Mouse (Mus musculus) midbrain, embryonic 15.5 days (tissue): ENCODE measurements around the gene Abca15. TPM values are rescaled to one million over a fixed set of nuclear protein-coding genes. Genes with fewer than 3 reads are reported as not detected.

Experiments
- polyA plus RNA-seq: library from polyadenylated mRNA; unstranded; fragments of >200 nt; fragmentation: Nextera tagmentation; extraction: Ambion mirVana; gene quantifications from 2 replicates; pipeline ENCODE4 v1.2.1, GENCODE M21; 2015

The Abca15 gene
- polyA plus RNA-seq, 1 experiment from 2014 or later = not detected

Other genes with a start within 250 kb of the Abca15 start
- 0.21 and 0.29 TPM in 2 replicates for gene Dnah3, start 233.4 kb upstream of the Abca15 start, polyA plus RNA-seq
- gene Tmem159, start 226.3 kb upstream of the Abca15 start, polyA plus RNA-seq = 10.6 and 10.8 TPM in 2 replicates
- not detected in 2 replicates for gene Zp2, start 183.4 kb upstream of the Abca15 start, polyA plus RNA-seq
- gene Anks4b, start 154.8 kb upstream of the Abca15 start, polyA plus RNA-seq = not detected in 2 replicates
- gene Crym, start 126.6 kb upstream of the Abca15 start, polyA plus RNA-seq = 21.7 and 30.7 TPM in 2 replicates
- gene Abca14, start 124.7 kb upstream of the Abca15 start, polyA plus RNA-seq = not detected in 2 replicates
- gene Abca16, start 81.0 kb downstream of the Abca15 start, polyA plus RNA-seq = not detected in 2 replicates